Mouse (Mus musculus): Measurements from ENCODE around the gene Nenf.

GRCm38 (mm10) chr1:191263471-191263870, 54.5 kb downstream of the Nenf start:
- TF ChIP-seq CHD2 (IDR thresholded peaks at IDR 0.05; ENCODE audit: low read depth, low read length) (no peak), ZC3H11A (IDR thresholded peaks at IDR 0.05; ENCODE audit: borderline replicate concordance, low read depth, low read length) (no peak)

All from ES-E14 (cell line).